Mouse (Mus musculus) erythroblast, embryonic 14.5 days (primary cell): ENCODE measurements around the gene Tbxa2r.

Experiments
- GATA1 ChIP-seq: IDR thresholded peaks from 2 replicates; pipeline ENCODE4 v1.6.1; 2012; ENCODE audit warnings: low read length, inconsistent platforms, mixed read lengths
- TAL1 ChIP-seq: IDR thresholded peaks from 3 replicates; pipeline ENCODE4 v1.6.1; 2012; ENCODE audit warnings: low read length, inconsistent platforms, mixed read lengths

DNA sequence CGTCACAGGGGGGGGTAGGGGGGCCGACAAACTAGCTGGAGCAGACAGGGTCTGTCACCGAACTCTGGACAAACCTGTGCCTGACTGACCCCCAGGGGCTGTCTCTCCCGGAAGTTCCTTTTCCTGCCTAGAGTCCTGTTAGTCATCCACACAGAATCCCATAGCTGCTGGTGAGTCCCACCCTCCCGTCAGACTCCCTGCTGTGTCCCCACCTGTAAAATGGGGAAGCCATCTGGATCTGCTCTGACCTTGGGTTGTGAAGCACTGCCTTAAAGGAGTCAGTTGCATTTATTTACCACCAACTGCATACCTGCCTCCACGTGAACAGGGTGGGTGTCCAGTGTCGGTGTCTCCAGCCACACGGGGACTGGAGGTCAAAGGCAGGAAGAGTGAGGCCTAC lies 34.1 kb upstream of the Tbxa2r start:
- TF ChIP-seq GATA1, result no peak
- no peak for TF ChIP-seq TAL1
